Mouse (Mus musculus) cerebellum, adult 8-10 months (tissue): Measurements from ENCODE around the gene AW011738.

ENCODE experiments used
- DNase-seq: peaks from one replicate; pipeline ENCODE4 v3.0.0; 2022

The AW011738 gene

GRCm38 (mm10) chr4:156200623-156201475 is 2.3 kb upstream of the AW011738 start, which contains the start of gene Isg15:
Gene Isg15 (minus strand): TSS chr4:156200818.
- no peak for DNase-seq

GRCm38 (mm10) chr4:156202462-156202893 is 626 bp upstream of the AW011738 start:
- DNase-seq: no peak

- peak; percentile 35 for DNase-seq
Observed at GRCm38 (mm10) chr4:156203413-156204131, 468 bp downstream of the AW011738 start.

- no peak for DNase-seq
Observed at GRCm38 (mm10) chr4:156208872-156209271, 5.8 kb downstream of the AW011738 start.

GRCm38 (mm10) chr4:156209963-156210635 is 7.0 kb downstream of the AW011738 start:
- DNase-seq: no peak

GRCm38 (mm10) chr4:156213134-156213533 is 10.0 kb downstream of the AW011738 start:
- no peak for DNase-seq

GRCm38 (mm10) chr4:156215649-156216048 is 12.5 kb downstream of the AW011738 start, which contains the start of gene Perm1:
Gene Perm1 (plus strand): TSS chr4:156215868.
- no peak for DNase-seq

- no peak for DNase-seq
Observed at GRCm38 (mm10) chr4:156216196-156216595, 13.1 kb downstream of the AW011738 start.

GRCm38 (mm10) chr4:156217022-156217669 is 14.0 kb downstream of the AW011738 start:
- no peak for DNase-seq

- DNase-seq: no peak
Observed at GRCm38 (mm10) chr4:156217838-156218237, 14.7 kb downstream of the AW011738 start.

GRCm38 (mm10) chr4:156219936-156220335 is 16.8 kb downstream of the AW011738 start:
- no peak for DNase-seq

- DNase-seq: no peak
Observed at GRCm38 (mm10) chr4:156224276-156224675, 21.2 kb downstream of the AW011738 start.

- DNase-seq: no peak
Observed at GRCm38 (mm10) chr4:156227752-156228392, 24.8 kb downstream of the AW011738 start.

- no peak for DNase-seq
Observed at GRCm38 (mm10) chr4:156228393-156229024, 25.4 kb downstream of the AW011738 start.

GRCm38 (mm10) chr4:156234021-156234501 is 31.0 kb downstream of the AW011738 start:
- DNase-seq: no peak

GRCm38 (mm10) chr4:156234701-156235213 is 31.7 kb downstream of the AW011738 start, which contains the start of gene Plekhn1:
Gene Plekhn1 (minus strand): TSS chr4:156234857.
- peak; percentile 73 for DNase-seq

GRCm38 (mm10) chr4:156235360-156235770 is 32.3 kb downstream of the AW011738 start:
- DNase-seq: no peak

GRCm38 (mm10) chr4:156235808-156236533 is 32.9 kb downstream of the AW011738 start, which contains the start of gene Noc2l:
Gene Noc2l (plus strand): TSS chr4:156236010.
- DNase-seq: peak; percentile 87

- no peak for DNase-seq
Observed at GRCm38 (mm10) chr4:156236651-156237447, 33.7 kb downstream of the AW011738 start.
